Mouse (Mus musculus): ENCODE results near the gene Olfr1494.

GRCm38 (mm10) chr19:13777578-13777977 lies 38.0 kb downstream of the Olfr1494 start, which contains the start of gene Olfr1496:
- TF ChIP-seq POLR2A (IDR thresholded peaks at IDR 0.05; ENCODE audit: borderline replicate concordance, low read depth, low read length) (no peak), CTCF (IDR thresholded peaks at IDR 0.05; ENCODE audit: low read depth, low read length) (no peak)
